ENCODE assay signal across 11 mouse cellular contexts in genomic region chr7:144239571-144240370, GRCm38 (mm10).
DNase-seq lines count a peak whose midpoint lies in the region; ATAC-seq and TF ChIP-seq lines count a peak whose summit lies in the region.
"Had no signal": no experiment of that assay in that cellular context is flagged by ENCODE, and none has a peak within 500 bp of the region (broad histone marks: within the 10 kb centered on the region; RNA-seq: fewer than 3 reads in every experiment).

No protein-coding gene starts in this region.

- no peaks in the 10 kb centered on the region for H3K27me3 ChIP-seq in embryonic facial prominence, embryonic 13.5 days
- H3K27me3 ChIP-seq in hindbrain, postnatal 0 days (ENCODE audit: insufficient read depth, low read length), result no peaks in the 10 kb centered on the region
- H3K27me3 ChIP-seq in neural tube, embryonic 13.5 days, result no peaks in the 10 kb centered on the region
- H3K27me3 ChIP-seq: Patski; stomach, embryonic 15.5 days had no signal

- peak; percentile 61 for ATAC-seq in frontal cortex, adult (ENCODE audit: low TSS enrichment)
- ATAC-seq in embryonic facial prominence, embryonic 13.5 days (ENCODE audit: insufficient number of reproducible peaks, insufficient read depth, low FRiP score, low TSS enrichment, low read depth), result no peak
- ATAC-seq in hindbrain, postnatal 0 days, result no peak
- no peak for ATAC-seq in neural tube, embryonic 13.5 days (ENCODE audit: low read depth)
- ATAC-seq in cerebellum, adult (ENCODE audit: insufficient number of reproducible peaks, low FRiP score, low TSS enrichment), result no peak
- ATAC-seq: Patski had no signal

- 0 out of 2 replicates have a peak overlapping the region, but pooled peaks have one; percentile 3 for H3K9ac ChIP-seq in embryonic facial prominence, embryonic 13.5 days
- H3K9ac ChIP-seq in hindbrain, postnatal 0 days (replicated peaks; ENCODE audit: low read length), result 0 out of 2 replicates have a peak overlapping the region, but pooled peaks have one; percentile 21
- peak overlapping the region; percentile 63 for H3K9ac ChIP-seq in neural tube, embryonic 13.5 days
- H3K9ac ChIP-seq: limb, embryonic 15.5 days; stomach, embryonic 15.5 days had no signal

- no peak for TF ChIP-seq CTCF in hindbrain, postnatal 0 days (IDR thresholded peaks at IDR 0.05; ENCODE audit: low read depth)

- no peaks in the 10 kb centered on the region for H3K9me3 ChIP-seq in embryonic facial prominence, embryonic 13.5 days
- H3K9me3 ChIP-seq in hindbrain, postnatal 0 days (ENCODE audit: low read length), result no peaks in the 10 kb centered on the region
- H3K9me3 ChIP-seq in neural tube, embryonic 13.5 days, result no peaks in the 10 kb centered on the region
- H3K9me3 ChIP-seq: limb, embryonic 15.5 days; stomach, embryonic 15.5 days had no signal

- no peak for DNase-seq in frontal cortex, postnatal 14 days (ENCODE audit: low spot score in 2 of 2)
- no peak for DNase-seq in hindbrain, postnatal 0 days (ENCODE audit: low spot score)
- no peak for DNase-seq in cerebellum, adult 9-11 months
- no peak for DNase-seq in Muller cell, postnatal 12 days (ENCODE audit: inconsistent ontology term)

- WGBS in embryonic facial prominence, embryonic 13.5 days, result 44% methylated on average over 6 of the region's 6 CpGs
- WGBS in hindbrain, postnatal 0 days, result 36% methylated on average over 6 of the region's 6 CpGs
- WGBS in neural tube, embryonic 13.5 days, result 44% methylated on average over 6 of the region's 6 CpGs

- H3K4me3 ChIP-seq in embryonic facial prominence, embryonic 13.5 days, result no peak overlapping the region
- peak overlapping the region; percentile 27 for H3K4me3 ChIP-seq in hindbrain, postnatal 0 days (ENCODE audit: low read length)
- H3K4me3 ChIP-seq in neural tube, embryonic 13.5 days, result peak overlapping the region; percentile 25
- H3K4me3 ChIP-seq: limb, embryonic 15.5 days; stomach, embryonic 15.5 days had no signal

- H3K4me1 ChIP-seq in embryonic facial prominence, embryonic 13.5 days, result peaks cover 28% of the 10 kb centered on the region
- peaks cover 31% of the 10 kb centered on the region for H3K4me1 ChIP-seq in hindbrain, postnatal 0 days (ENCODE audit: insufficient read depth, low read length)
- peaks cover 54% of the 10 kb centered on the region for H3K4me1 ChIP-seq in neural tube, embryonic 13.5 days (replicated peaks)

- H3K36me3 ChIP-seq in embryonic facial prominence, embryonic 13.5 days, result no peaks in the 10 kb centered on the region
- no peaks in the 10 kb centered on the region for H3K36me3 ChIP-seq in hindbrain, postnatal 0 days (ENCODE audit: insufficient read depth, low read length)
- H3K36me3 ChIP-seq in neural tube, embryonic 13.5 days, result no peaks in the 10 kb centered on the region
- H3K36me3 ChIP-seq: limb, embryonic 15.5 days; stomach, embryonic 15.5 days had no signal

- H3K27ac ChIP-seq in embryonic facial prominence, embryonic 13.5 days, result no peak overlapping the region
- peak overlapping the region; percentile 32; the same call in 1 of the 2 replicates for H3K27ac ChIP-seq in hindbrain, postnatal 0 days
- H3K27ac ChIP-seq in neural tube, embryonic 13.5 days (replicated peaks), result peak overlapping the region; percentile 61; the same call in 1 of the 2 replicates
- H3K27ac ChIP-seq: limb, embryonic 15.5 days; stomach, embryonic 15.5 days had no signal

- peak overlapping the region; percentile 46; the same call in 1 of the 2 replicates for H3K4me2 ChIP-seq in embryonic facial prominence, embryonic 13.5 days
- peak overlapping the region; percentile 51 for H3K4me2 ChIP-seq in hindbrain, postnatal 0 days (ENCODE audit: low read depth, low read length)
- H3K4me2 ChIP-seq in neural tube, embryonic 13.5 days, result peak overlapping the region; percentile 47
- H3K4me2 ChIP-seq: limb, embryonic 15.5 days; stomach, embryonic 15.5 days had no signal

Comparison
In these comparisons a context has a peak if more than half of its experiments do, and no peak if none do; other contexts are left out.
1. H3K9ac ChIP-seq: peak in every context shown above with its lines; median percentile 63 in neural tube, embryonic 13.5 days; 21 in hindbrain, postnatal 0 days; 3 in embryonic facial prominence, embryonic 13.5 days.